Comparison of ENCODE assay signal across 29 mouse cellular contexts in the genomic region with DNA sequence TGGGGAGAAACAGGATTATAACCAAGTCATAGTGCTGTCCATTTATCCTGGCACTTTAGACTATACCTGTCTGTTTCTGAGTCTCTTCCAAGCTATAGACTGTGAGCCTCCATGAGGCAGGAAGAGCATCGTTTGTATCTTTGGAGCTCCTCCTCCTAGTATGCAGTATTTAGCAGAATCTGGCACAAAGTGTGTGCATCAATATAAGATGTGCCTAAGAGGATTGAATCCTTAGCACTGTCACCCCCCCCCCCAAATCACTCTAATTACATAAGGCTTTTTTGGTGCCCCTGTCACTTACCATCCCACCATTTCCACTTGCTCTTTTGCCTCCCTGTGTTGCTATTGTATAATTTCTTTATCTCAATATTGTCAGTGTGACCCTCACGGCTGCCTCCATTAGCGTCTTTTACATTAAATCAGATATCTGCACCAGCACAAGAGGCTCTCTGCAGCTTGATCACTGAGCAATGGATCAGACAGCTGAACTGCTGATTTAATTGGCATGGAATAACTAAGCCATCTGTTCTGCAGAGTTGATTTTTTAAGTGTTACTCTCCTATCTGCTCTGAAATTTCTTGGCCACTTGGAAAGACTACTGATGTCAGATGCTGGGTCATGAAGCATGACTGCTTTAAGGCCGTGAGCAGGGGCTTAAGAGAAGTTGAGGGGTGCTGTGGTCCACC.
A peak's percentile ranks its signal among the peaks of the same experiment; 100 is the strongest.
DNase-seq lines count a peak whose midpoint lies in the region; ATAC-seq and TF ChIP-seq lines count a peak whose summit lies in the region.
"Had no signal": no experiment of that assay in that cellular context is flagged by ENCODE, and none has a peak within 500 bp of the region (broad histone marks: within the 10 kb centered on the region; RNA-seq: fewer than 3 reads in every experiment).

No protein-coding gene starts in this region.

- no peaks in the 10 kb centered on the region for H3K4me1 ChIP-seq in midbrain, postnatal 0 days (ENCODE audit: insufficient read depth, low read length)
- H3K4me1 ChIP-seq in midbrain, embryonic 13.5 days (replicated peaks) = no peaks in the 10 kb centered on the region
- H3K4me1 ChIP-seq: embryonic facial prominence, embryonic 15.5 days; hindbrain, embryonic 12.5 days; intestine, embryonic 15.5 days; limb, embryonic 15.5 days; lung, embryonic 15.5 days; midbrain, embryonic 15.5 days; neural tube, embryonic 13.5 days had no signal

- H3K4me3 ChIP-seq in midbrain, postnatal 0 days (ENCODE audit: low read depth, low read length) = no peak overlapping the region
- no peak overlapping the region for H3K4me3 ChIP-seq in midbrain, embryonic 13.5 days (replicated peaks)
- H3K4me3 ChIP-seq: embryonic facial prominence, embryonic 15.5 days; hindbrain, embryonic 12.5 days; intestine, embryonic 15.5 days; left cerebral cortex, adult 2 months; limb, embryonic 15.5 days; lung, embryonic 15.5 days; midbrain, embryonic 15.5 days; myocyte; neural tube, embryonic 13.5 days had no signal

- peak; percentile 25 to 54 for DNase-seq in cerebellum, postnatal 10 days
- no peak for DNase-seq in cerebellum, postnatal 36 days
- peak; percentile 41 for DNase-seq in midbrain, postnatal 0 days (ENCODE audit: low spot score)
- peak; percentile 13 to 21 for DNase-seq in layer of hippocampus, postnatal 10 days (ENCODE audit: low spot score in 2 of 2)
- peak; percentile 10 for DNase-seq in telencephalon, adult 2 months (ENCODE audit: low read depth, low spot score)
- DNase-seq in lung, adult 18-20 months = no peak
- no peak for DNase-seq in frontal cortex, postnatal 10 days (ENCODE audit: low spot score in 2 of 2)
- DNase-seq: adrenal gland, postnatal 25 days; cerebellum, adult 18-20 months; gastrocnemius, postnatal 25 days; heart, adult 18-20 months; kidney, adult 8-10 months; kidney, postnatal 25 days; left cerebral cortex, postnatal 4 days; lung, postnatal 4 days; right cerebral cortex, adult 18-20 months; right cerebral cortex, postnatal 4 days; thymus, postnatal 25 days had no signal

- no peaks in the 10 kb centered on the region for H3K27me3 ChIP-seq in midbrain, postnatal 0 days (ENCODE audit: insufficient read depth, low read length)
- H3K27me3 ChIP-seq in midbrain, embryonic 13.5 days = no peaks in the 10 kb centered on the region
- H3K27me3 ChIP-seq: embryonic facial prominence, embryonic 15.5 days; hindbrain, embryonic 12.5 days; intestine, embryonic 15.5 days; limb, embryonic 15.5 days; lung, embryonic 15.5 days; midbrain, embryonic 15.5 days; neural tube, embryonic 13.5 days had no signal

- H3K9me3 ChIP-seq in midbrain, postnatal 0 days (ENCODE audit: low read length) = no peaks in the 10 kb centered on the region
- H3K9me3 ChIP-seq in midbrain, embryonic 13.5 days = no peaks in the 10 kb centered on the region
- H3K9me3 ChIP-seq: embryonic facial prominence, embryonic 15.5 days; hindbrain, embryonic 12.5 days; intestine, embryonic 15.5 days; limb, embryonic 15.5 days; lung, embryonic 15.5 days; midbrain, embryonic 15.5 days; neural tube, embryonic 13.5 days had no signal

- 72% methylated on average over 4 of the region's 4 CpGs for WGBS in midbrain, postnatal 0 days
- 71% methylated on average over 4 of the region's 4 CpGs for WGBS in midbrain, embryonic 13.5 days

- no peak for TF ChIP-seq CTCF in midbrain, postnatal 0 days (IDR thresholded peaks at IDR 0.05)

- H3K4me2 ChIP-seq in midbrain, postnatal 0 days (ENCODE audit: low read depth, low read length, poor library complexity, severe bottlenecking) = no peak overlapping the region
- H3K4me2 ChIP-seq in midbrain, embryonic 13.5 days (replicated peaks) = no peak overlapping the region
- H3K4me2 ChIP-seq: embryonic facial prominence, embryonic 15.5 days; hindbrain, embryonic 12.5 days; intestine, embryonic 15.5 days; limb, embryonic 15.5 days; lung, embryonic 15.5 days; midbrain, embryonic 15.5 days; neural tube, embryonic 13.5 days had no signal

- H3K9ac ChIP-seq in midbrain, postnatal 0 days (replicated peaks; ENCODE audit: low read length, poor library complexity, severe bottlenecking) = no peak overlapping the region
- H3K9ac ChIP-seq in midbrain, embryonic 13.5 days (replicated peaks) = no peak overlapping the region
- H3K9ac ChIP-seq: embryonic facial prominence, embryonic 15.5 days; hindbrain, embryonic 12.5 days; intestine, embryonic 15.5 days; limb, embryonic 15.5 days; liver, embryonic 14.5 days; lung, embryonic 15.5 days; midbrain, embryonic 15.5 days; neural tube, embryonic 13.5 days had no signal

- no peak for ATAC-seq in midbrain, postnatal 0 days (ENCODE audit: low FRiP score)
- no peak for ATAC-seq in midbrain, embryonic 13.5 days
- ATAC-seq: intestine, embryonic 15.5 days; midbrain, embryonic 15.5 days had no signal

- H3K27ac ChIP-seq in midbrain, postnatal 0 days (ENCODE audit: low read depth, low read length) = no peak overlapping the region
- no peak overlapping the region for H3K27ac ChIP-seq in midbrain, embryonic 13.5 days
- H3K27ac ChIP-seq: embryonic facial prominence, embryonic 15.5 days; hindbrain, embryonic 12.5 days; intestine, embryonic 15.5 days; left cerebral cortex, adult 2 months; limb, embryonic 15.5 days; liver, embryonic 14.5 days; lung, embryonic 15.5 days; midbrain, embryonic 15.5 days; neural tube, embryonic 13.5 days had no signal

- H3K36me3 ChIP-seq in midbrain, postnatal 0 days (ENCODE audit: insufficient read depth, low read length) = no peaks in the 10 kb centered on the region
- no peaks in the 10 kb centered on the region for H3K36me3 ChIP-seq in midbrain, embryonic 13.5 days
- H3K36me3 ChIP-seq: embryonic facial prominence, embryonic 15.5 days; hindbrain, embryonic 12.5 days; intestine, embryonic 15.5 days; limb, embryonic 15.5 days; lung, embryonic 15.5 days; midbrain, embryonic 15.5 days; neural tube, embryonic 13.5 days had no signal

Comparison
In these comparisons a context has a peak if more than half of its experiments do, and no peak if none do; other contexts are left out.
1. DNase-seq: peak in cerebellum, postnatal 10 days (2 of 2), midbrain, postnatal 0 days (single experiment), layer of hippocampus, postnatal 10 days (2 of 2) and telencephalon, adult 2 months (single experiment); none in cerebellum, postnatal 36 days (0 of 2), lung, adult 18-20 months (0 of 2) and frontal cortex, postnatal 10 days (0 of 2).